Mouse (Mus musculus) frontal cortex, postnatal 14 days (tissue): ENCODE measurements at regions not wholly inside any gene's neighbourhood (a gene's known extent, or its start where the extent isn't known, plus 50 kb on each side); places are given as distances from the start of the nearest gene placed in this dataset.
"Not testable (repeated sequence)": the region's sequence is repeated elsewhere in the genome, so short reads cannot be mapped to it uniquely, and the experiment has no call there.

ENCODE experiments used
- DNase-seq, 2 experiments: peaks; one replicate each; pipeline ENCODE4 v3.0.0; 2022; ENCODE audit warnings: low spot score in 2 of 2

GRCm38 (mm10) chr15:84616880-84617279 lies 52.5 kb upstream of the Prr5 start:
- DNase-seq = not testable (repeated sequence)

GRCm38 (mm10) chr15:84613536-84614527 lies 55.6 kb upstream of the Prr5 start:
- DNase-seq = peak; percentile 86 to 96

- DNase-seq = no peak
Observed at GRCm38 (mm10) chr15:84612961-84613360, 55.3 kb upstream of the Rtl6 start.

- peak; percentile 45 to 69 for DNase-seq
Observed at GRCm38 (mm10) chr15:84609825-84610442, 52.3 kb upstream of the Rtl6 start.

GRCm38 (mm10) chr15:84609063-84609462 lies 51.4 kb upstream of the Rtl6 start:
- no peak for DNase-seq
